Mouse (Mus musculus): ENCODE measurements around the gene Golgb1. TPM values are rescaled to one million over a fixed set of nuclear protein-coding genes. Genes with fewer than 3 reads are reported as not detected.

The Golgb1 gene
- 19.9 and 24.4 TPM in 2 replicates for polyA plus RNA-seq (2012; rRNA removed)

GRCm38 (mm10) chr16:36874583-36875275, at the start of gene Golgb1, which contains the start of gene Eaf2:
Gene Golgb1 (plus strand): TSS chr16:36875140.
Gene Eaf2 (minus strand): TSS chr16:36875003.

GRCm38 (mm10) chr16:36828054-36828786, 46.7 kb upstream of the Golgb1 start, which contains the start of gene Iqcb1:
Gene Iqcb1 (plus strand): TSS chr16:36828385.

DNA sequence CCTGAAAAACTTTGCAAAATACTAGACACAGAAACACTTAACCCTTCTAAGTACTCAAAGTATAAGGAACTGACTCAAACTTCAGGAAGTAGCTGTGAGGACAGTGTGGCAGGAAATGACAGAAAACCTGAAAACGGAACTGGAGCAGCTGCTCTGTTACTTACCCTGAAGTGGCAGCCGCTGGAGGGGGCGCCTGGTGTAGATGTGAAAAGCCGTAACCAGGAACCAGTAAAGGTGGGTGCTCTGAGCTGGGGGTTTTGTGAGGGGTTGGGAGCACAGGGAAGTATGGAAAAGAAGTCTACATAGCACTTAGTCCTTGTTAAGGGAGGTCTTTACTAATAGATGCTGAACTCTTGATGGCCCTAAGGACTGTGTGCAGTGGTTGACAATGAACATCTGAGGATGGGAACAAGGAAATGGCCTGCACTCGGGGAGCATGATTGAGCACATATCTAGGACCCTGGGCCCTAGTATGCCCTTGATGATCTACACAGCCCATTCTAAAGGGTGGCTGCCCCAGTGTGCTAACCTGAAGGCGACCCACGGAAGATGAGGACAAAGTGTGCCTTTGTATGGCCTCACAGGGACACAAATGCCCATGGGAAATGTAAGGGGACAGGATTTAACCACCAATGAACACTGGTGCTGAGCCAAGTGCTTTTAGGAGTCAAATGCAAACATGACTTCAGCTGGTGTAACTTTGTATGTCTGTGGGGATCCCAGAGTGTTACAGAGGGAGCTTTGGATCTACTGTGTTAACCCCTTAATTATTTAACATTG, 60.1 kb downstream of the Golgb1 start, which contains the start of gene Hcls1:
Gene Hcls1 (plus strand): TSS at position 143 of the 780 bp plus-strand sequence.

Other genes with a start within 250 kb of the Golgb1 start
- 0.10 and 0.23 TPM in 2 replicates for gene Cd86, start 209.1 kb upstream of the Golgb1 start, polyA plus RNA-seq (2012; rRNA removed)
- gene Ildr1, start 181.2 kb upstream of the Golgb1 start, polyA plus RNA-seq (2012; rRNA removed) = 0.73 and 1.0 TPM in 2 replicates
- 0.19 TPM in 1 of 2 replicates, not detected in the other for gene Slc15a2, start 90.2 kb upstream of the Golgb1 start, polyA plus RNA-seq (2012; rRNA removed)
- 0.02 and 0.24 TPM in 2 replicates for gene Iqcb1, start 46.8 kb upstream of the Golgb1 start, polyA plus RNA-seq (2012; rRNA removed)
- not detected in 2 replicates for gene Eaf2, start 137 bp upstream of the Golgb1 start, polyA plus RNA-seq (2012; rRNA removed)
- gene Hcls1, start 59.8 kb downstream of the Golgb1 start, polyA plus RNA-seq (2012; rRNA removed) = 2.3 and 3.7 TPM in 2 replicates
- gene Fbxo40, start 115.3 kb downstream of the Golgb1 start, polyA plus RNA-seq (2012; rRNA removed) = 0.11 and 0.15 TPM in 2 replicates
- gene Polq, start 136.6 kb downstream of the Golgb1 start, polyA plus RNA-seq (2012; rRNA removed) = 0.12 and 0.16 TPM in 2 replicates

Data from stomach, adult 2 months (tissue).